Mouse (Mus musculus) MEL (cell line): ENCODE results near the gene Txndc15. TPM values are rescaled to one million over a fixed set of nuclear protein-coding genes. Genes with fewer than 3 reads are reported as not detected.

ENCODE experiments used
- DNase-seq: peaks from one replicate; pipeline ENCODE4 v3.0.0; 2011; ENCODE audit warnings: low read depth, low spot score
- H3K27ac ChIP-seq: 2 replicates; pipeline ENCODE4 v1.5.1; 2012; ENCODE audit warnings: low read depth, mild to moderate bottlenecking, control low read depth, low read length, moderate library complexity; ENCODE audit not compliant: control insufficient read depth
- H3K27me3 ChIP-seq, 2 experiments: fragments of 150-350 bp in 1 of 2; sonication (generic) in 1 of 2; 2 replicates each; pipeline ENCODE4 v1.6.1; 2012; ENCODE audit warnings: low read length in 2 of 2, mild to moderate bottlenecking in 2 of 2, improper control_type of control experiment in 1 of 2, moderate library complexity in 1 of 2; ENCODE audit not compliant: insufficient read depth in 2 of 2, control insufficient read depth in 1 of 2
- H3K36me3 ChIP-seq, 2 experiments: 2 replicates each; pipeline ENCODE4 v1.6.1; 2012 to 2014; ENCODE audit warnings: low read length in 2 of 2, improper control_type of control experiment in 1 of 2, inconsistent platforms in 1 of 2, mild to moderate bottlenecking in 1 of 2; ENCODE audit not compliant: insufficient read depth in 2 of 2, control insufficient read depth in 1 of 2
- H3K4me1 ChIP-seq, 2 experiments: fragments of 150-350 bp in 1 of 2; sonication (generic) in 1 of 2; 2 replicates each; pipeline ENCODE4 v1.6.1; 2012; ENCODE audit warnings: low read length in 2 of 2, improper control_type of control experiment in 1 of 2, mild to moderate bottlenecking in 1 of 2; ENCODE audit not compliant: insufficient read depth in 2 of 2, control insufficient read depth in 1 of 2
- H3K4me3 ChIP-seq, 2 experiments: fragments of 150-350 bp in 1 of 2; sonication (generic) in 1 of 2; 2 replicates each; pipeline ENCODE4 v1.5.1; 2012; ENCODE audit warnings: low read depth in 2 of 2, low read length in 2 of 2, mild to moderate bottlenecking in 2 of 2, moderate library complexity in 2 of 2, control low read depth in 1 of 2, improper control_type of control experiment in 1 of 2; ENCODE audit not compliant: control insufficient read depth in 1 of 2, insufficient read depth in 1 of 2
- H3K79me2 ChIP-seq: 2 replicates; pipeline ENCODE4 v1.6.1; 2012; ENCODE audit warnings: mild to moderate bottlenecking, low read length, moderate library complexity; ENCODE audit not compliant: control insufficient read depth, poor library complexity, insufficient read depth
- H3K9ac ChIP-seq: 2 replicates; pipeline ENCODE4 v1.6.1; 2012; ENCODE audit warnings: low read depth, mild to moderate bottlenecking, control low read depth, low read length, moderate library complexity; ENCODE audit not compliant: control insufficient read depth, poor library complexity, severe bottlenecking
- H3K9me3 ChIP-seq: fragments of 150-350 bp; sonication (generic); replicated peaks from 2 replicates; pipeline ENCODE4 v1.6.1; 2012; ENCODE audit warnings: mild to moderate bottlenecking, low read length, improper control_type of control experiment, moderate library complexity; ENCODE audit not compliant: insufficient read depth
- BHLHE40 ChIP-seq: IDR thresholded peaks from 2 replicates; pipeline ENCODE4 v1.6.1; 2012; ENCODE audit warnings: low read depth, mild to moderate bottlenecking, inconsistent platforms, low read length, improper control_type of control experiment, borderline replicate concordance
- CTCF ChIP-seq, 3 experiments: IDR thresholded peaks in 2 of 3; conservative IDR thresholded peaks in 1 of 3; 2 replicates each; pipeline ENCODE4 v1.5.1; 2011 to 2012; ENCODE audit warnings: low read length in 3 of 3, low read depth in 2 of 3, mild to moderate bottlenecking in 2 of 3, improper control_type of control experiment in 1 of 3, inconsistent platforms in 1 of 3, mixed read lengths in 1 of 3, moderate library complexity in 1 of 3; ENCODE audit not compliant: control insufficient read depth in 1 of 3, insufficient read depth in 1 of 3, poor library complexity in 1 of 3, severe bottlenecking in 1 of 3
- E2F4 ChIP-seq: IDR thresholded peaks from 2 replicates; pipeline ENCODE4 v1.6.1; 2011; ENCODE audit warnings: low read depth, low read length, improper control_type of control experiment, borderline replicate concordance
- ELF1 ChIP-seq: IDR thresholded peaks from 2 replicates; pipeline ENCODE4 v1.6.1; 2014; ENCODE audit warnings: low read depth, mild to moderate bottlenecking, inconsistent platforms, low read length, improper control_type of control experiment, moderate library complexity
- EP300 ChIP-seq, 2 experiments: IDR thresholded peaks; 2 replicates each; pipeline ENCODE4 v1.6.1; 2011; ENCODE audit warnings: improper control_type of control experiment in 2 of 2, low read length in 2 of 2, low read depth in 1 of 2, mild to moderate bottlenecking in 1 of 2
- ETS1 ChIP-seq: IDR thresholded peaks from 2 replicates; pipeline ENCODE4 v1.6.1; 2012; ENCODE audit warnings: low read depth, mild to moderate bottlenecking, inconsistent platforms, low read length, improper control_type of control experiment, moderate library complexity
- GABPA ChIP-seq: IDR thresholded peaks from 2 replicates; pipeline ENCODE4 v1.6.1; 2012; ENCODE audit warnings: low read depth, mild to moderate bottlenecking, inconsistent platforms, low read length, improper control_type of control experiment, moderate library complexity
- GATA1 ChIP-seq: IDR thresholded peaks from 2 replicates; pipeline ENCODE4 v1.6.1; 2011; ENCODE audit warnings: low read depth, low read length, improper control_type of control experiment
- HCFC1 ChIP-seq: IDR thresholded peaks from 2 replicates; pipeline ENCODE4 v1.6.1; 2012; ENCODE audit warnings: low read depth, mild to moderate bottlenecking, inconsistent platforms, low read length, improper control_type of control experiment, moderate library complexity
- JUND ChIP-seq: IDR thresholded peaks from 2 replicates; pipeline ENCODE4 v1.6.1; 2011; ENCODE audit warnings: low read depth, mild to moderate bottlenecking, improper control_type of control experiment, low read length
- KAT2A ChIP-seq: conservative IDR thresholded peaks from 2 replicates; pipeline ENCODE4 v1.6.1; 2012; ENCODE audit warnings: low read depth, low read length, improper control_type of control experiment, inconsistent platforms
- MAFK ChIP-seq: IDR thresholded peaks from 2 replicates; pipeline ENCODE4 v1.6.1; 2011; ENCODE audit warnings: low read depth, mild to moderate bottlenecking, low read length, improper control_type of control experiment, borderline replicate concordance
- MAX ChIP-seq: IDR thresholded peaks from 2 replicates; pipeline ENCODE4 v1.6.1; 2011; ENCODE audit warnings: low read length, improper control_type of control experiment
- MEF2A ChIP-seq: IDR thresholded peaks from 2 replicates; pipeline ENCODE4 v1.6.1; 2014; ENCODE audit warnings: low read depth, mild to moderate bottlenecking, inconsistent platforms, low read length, improper control_type of control experiment; ENCODE audit not compliant: poor library complexity, insufficient replicate concordance, severe bottlenecking; ENCODE audit errors: extremely low read depth
- MXI1 ChIP-seq: IDR thresholded peaks from 2 replicates; pipeline ENCODE4 v1.6.1; 2011; ENCODE audit warnings: mild to moderate bottlenecking, low read depth, low read length, improper control_type of control experiment
- MYB ChIP-seq: IDR thresholded peaks from 2 replicates; pipeline ENCODE4 v1.6.1; 2011; ENCODE audit warnings: mild to moderate bottlenecking, low read depth, low read length, improper control_type of control experiment
- MYC ChIP-seq: IDR thresholded peaks from 2 replicates; pipeline ENCODE4 v1.6.1; 2011; ENCODE audit warnings: low read depth, mild to moderate bottlenecking, low read length, improper control_type of control experiment, moderate library complexity
- NELFE ChIP-seq: IDR thresholded peaks from 2 replicates; pipeline ENCODE4 v1.6.1; 2011; ENCODE audit warnings: low read depth, low read length, improper control_type of control experiment
- NRF1 ChIP-seq: IDR thresholded peaks from 2 replicates; pipeline ENCODE4 v1.6.1; 2014; ENCODE audit warnings: low read depth, mild to moderate bottlenecking, inconsistent platforms, low read length, improper control_type of control experiment, moderate library complexity; ENCODE audit not compliant: poor library complexity, insufficient read depth, severe bottlenecking
- POLR2A ChIP-seq, 2 experiments: IDR thresholded peaks; 2 replicates each; pipeline ENCODE4 v1.6.1; 2011 to 2012; ENCODE audit warnings: low read length in 2 of 2, mild to moderate bottlenecking in 2 of 2, control low read depth in 1 of 2, improper control_type of control experiment in 1 of 2, low read depth in 1 of 2, moderate library complexity in 1 of 2; ENCODE audit not compliant: control insufficient read depth in 1 of 2, insufficient read depth in 1 of 2, poor library complexity in 1 of 2
- POLR2AphosphoS2 ChIP-seq: IDR thresholded peaks from 2 replicates; pipeline ENCODE4 v1.6.1; 2011; ENCODE audit warnings: low read length, improper control_type of control experiment
- POLR2AphosphoS5 ChIP-seq: IDR thresholded peaks from 2 replicates; pipeline ENCODE4 v1.6.1; 2012; ENCODE audit warnings: low read depth, borderline replicate concordance, mild to moderate bottlenecking, inconsistent platforms, low read length, moderate library complexity, mixed read lengths
- RAD21 ChIP-seq: IDR thresholded peaks from 2 replicates; pipeline ENCODE4 v1.6.1; 2011; ENCODE audit warnings: mild to moderate bottlenecking, low read depth, low read length, improper control_type of control experiment
- RCOR1 ChIP-seq: IDR thresholded peaks from 2 replicates; pipeline ENCODE4 v1.6.1; 2012; ENCODE audit warnings: low read depth, mild to moderate bottlenecking, inconsistent platforms, low read length, improper control_type of control experiment
- SIN3A ChIP-seq: IDR thresholded peaks from 2 replicates; pipeline ENCODE4 v1.6.1; 2012; ENCODE audit warnings: low read length, improper control_type of control experiment, inconsistent platforms
- SMC3 ChIP-seq: IDR thresholded peaks from 2 replicates; pipeline ENCODE4 v1.6.1; 2011; ENCODE audit warnings: low read depth, low read length, improper control_type of control experiment
- TAL1 ChIP-seq: IDR thresholded peaks from 2 replicates; pipeline ENCODE4 v1.6.1; 2012; ENCODE audit warnings: mild to moderate bottlenecking, inconsistent platforms, low read length, moderate library complexity, mixed read lengths
- TBP ChIP-seq: IDR thresholded peaks from 2 replicates; pipeline ENCODE4 v1.8.0; 2011; ENCODE audit warnings: low read depth, low read length, improper control_type of control experiment
- TCF12 ChIP-seq: IDR thresholded peaks from 2 replicates; pipeline ENCODE4 v1.6.1; 2014; ENCODE audit warnings: low read depth, mild to moderate bottlenecking, inconsistent platforms, low read length, improper control_type of control experiment, moderate library complexity
- USF1 ChIP-seq: IDR thresholded peaks from 2 replicates; pipeline ENCODE4 v1.6.1; 2014; ENCODE audit warnings: low read depth, mild to moderate bottlenecking, inconsistent platforms, low read length, improper control_type of control experiment, moderate library complexity
- USF2 ChIP-seq, 2 experiments: IDR thresholded peaks; 2 replicates each; pipeline ENCODE4 v1.6.1; 2011 to 2012; ENCODE audit warnings: improper control_type of control experiment in 2 of 2, low read length in 2 of 2, borderline replicate concordance in 1 of 2, inconsistent platforms in 1 of 2, low read depth in 1 of 2, mild to moderate bottlenecking in 1 of 2; ENCODE audit not compliant: insufficient read depth in 1 of 2
- ZC3H11A ChIP-seq: IDR thresholded peaks from 2 replicates; pipeline ENCODE4 v1.6.1; 2012; ENCODE audit warnings: low read depth, mild to moderate bottlenecking, inconsistent platforms, low read length, improper control_type of control experiment
- ZKSCAN1 ChIP-seq: IDR thresholded peaks from 2 replicates; pipeline ENCODE4 v1.6.1; 2012; ENCODE audit warnings: low read depth, mild to moderate bottlenecking, inconsistent platforms, low read length, improper control_type of control experiment, moderate library complexity
- ZMIZ1 ChIP-seq: IDR thresholded peaks from 2 replicates; pipeline ENCODE4 v1.6.1; 2012; ENCODE audit warnings: low read depth, mild to moderate bottlenecking, inconsistent platforms, low read length, improper control_type of control experiment, moderate library complexity
- ZNF384 ChIP-seq: IDR thresholded peaks from 2 replicates; pipeline ENCODE4 v1.6.1; 2012; ENCODE audit warnings: low read depth, mild to moderate bottlenecking, inconsistent platforms, low read length, improper control_type of control experiment
- polyA plus RNA-seq, 2 experiments: library from polyadenylated mRNA; stranded (reverse) in 1 of 2; unstranded in 1 of 2; fragments of >175 nt in 1 of 2; fragments of >200 nt in 1 of 2; gene quantifications; 2 replicates each; pipeline versions ENCODE4 v1.2.1 to v1.2.4; 2012; ENCODE audit warnings: low replicate concordance in 2 of 2, low read depth in 1 of 2; ENCODE audit not compliant: insufficient read length in 2 of 2, insufficient read depth in 1 of 2, missing spikeins in 1 of 2
- total RNA-seq: library from RNA; depleted of rRNA; stranded (reverse); fragments of 300-350 nt; gene quantifications from 2 replicates; pipeline ENCODE4 v1.2.3, GENCODE M21; 2012

Gene Txndc15
- total and polyA plus RNA-seq, 3 experiments, result 31.5 to 43.0 TPM; not detected in 1

- Histone ChIP-seq H3K27me3 (no peaks in the 10 kb centered on the region), H3K9ac (peak within 1 kb of the TSS; percentile 93), H3K36me3 (peaks cover 0 to 2% of the 10 kb centered on the region in 2 experiments; a peak in 2 of 4 replicates), H3K79me2 (peaks cover 9% of the 10 kb centered on the region; the same call in 1 of the 2 replicates), H3K4me1 (no peaks in the 10 kb centered on the region; a peak in 2 of 4 replicates), H3K27ac (peak within 1 kb of the TSS; percentile 91), H3K4me3 (peak within 1 kb of the TSS; percentile 74 to 88), H3K9me3 (no peaks in the 10 kb centered on the region)
- peak; percentile 85 for DNase-seq
- TF ChIP-seq RCOR1 (no peak), EP300 (IDR thresholded peaks at IDR 0.05; ENCODE audit: low read depth in 1 of 2, low read length in 2 of 2) (no peak; a peak in 1 of 4 replicates), USF1 (no peak), TCF12 (peak; percentile 45; the same call in 1 of the 2 replicates), SIN3A (no peak; the same call in 1 of the 2 replicates), MAFK (no peak), ELF1 (no peak), MAX (peak; percentile 20), ETS1 (0 out of 2 replicates have a peak, but pooled peaks have one; percentile 26), ZC3H11A (no peak), ZMIZ1 (peak; percentile 79), NRF1 (peak; percentile 73), MYC (no peak; the same call in 1 of the 2 replicates), HCFC1 (peak; percentile 75), E2F4 (no peak), RAD21 (no peak), POLR2AphosphoS2 (0 out of 2 replicates have a peak, but pooled peaks have one; percentile 46), NELFE (peak; percentile 73), USF2 (IDR thresholded peaks at IDR 0.05; ENCODE audit: borderline replicate concordance in 1 of 2, insufficient read depth in 1 of 2, low read depth in 1 of 2, low read length in 2 of 2) (no peak), CTCF (IDR thresholded peaks at IDR 0.05 in 2 of 3, conservative IDR thresholded peaks at IDR 0.05 in 1 of 3; ENCODE audit: control insufficient read depth in 1 of 3, insufficient read depth in 1 of 3, low read depth in 2 of 3, low read length in 3 of 3, poor library complexity in 1 of 3, severe bottlenecking in 1 of 3) (peak in 1 of 3 experiments; percentile 12; a peak in 1 of 6 replicates), MYB (no peak), TAL1 (no peak), MEF2A (peak; percentile 33; the same call in 1 of the 2 replicates), JUND (no peak), POLR2A (IDR thresholded peaks at IDR 0.05; ENCODE audit: control insufficient read depth in 1 of 2, insufficient read depth in 1 of 2, low read depth in 1 of 2, low read length in 2 of 2, poor library complexity in 1 of 2) (peak; percentile 60 to 98), GABPA (no peak), MXI1 (peak; percentile 54), SMC3 (0 out of 2 replicates have a peak, but pooled peaks have one; percentile 1), TBP (peak; percentile 41; the same call in 1 of the 2 replicates), ZKSCAN1 (no peak), BHLHE40 (no peak), GATA1 (no peak), KAT2A (no peak; the same call in 1 of the 2 replicates), ZNF384 (no peak), POLR2AphosphoS5 (0 out of 2 replicates have a peak, but pooled peaks have one; percentile 59)
Observed at GRCm38 (mm10) chr13:55727120-55727838, 12.8 kb downstream of the Txndc15 start, which contains the start of gene Pcbd2. Gene Pcbd2 (plus strand): TSS chr13:55727368.
